Mouse (Mus musculus): ENCODE data around the gene Zdhhc7.

DNA sequence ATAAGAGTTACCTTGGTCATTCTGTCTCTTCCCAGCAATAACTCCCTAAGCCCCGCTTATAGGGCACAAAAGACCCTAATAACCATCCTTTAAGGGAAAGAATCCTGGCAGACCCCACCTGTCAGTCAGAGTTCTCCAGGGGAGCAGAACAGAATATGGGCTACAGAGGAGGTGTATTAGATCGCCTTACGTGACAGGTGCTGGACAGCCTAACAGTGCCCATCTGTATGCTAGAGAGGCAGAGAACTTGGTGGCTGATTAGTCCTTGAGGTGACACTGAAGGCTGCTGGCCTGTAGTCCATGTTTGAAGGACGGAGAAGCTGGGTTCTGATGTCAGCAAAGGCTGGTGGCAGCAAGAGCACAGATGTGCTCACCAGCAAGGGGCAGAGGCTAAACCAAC is 9.7 kb upstream of the Zdhhc7 start:
- TF ChIP-seq CTCF (conservative IDR thresholded peaks at IDR 0.05 in 1 of 2, IDR thresholded peaks at IDR 0.05 in 1 of 2; ENCODE audit: low read depth in 2 of 2, low read length in 2 of 2) (no peak), UBTF (IDR thresholded peaks at IDR 0.05; ENCODE audit: low read depth, low read length) (no peak), MAFK (IDR thresholded peaks at IDR 0.05; ENCODE audit: insufficient replicate concordance, low read length) (no peak), EP300 (IDR thresholded peaks at IDR 0.05; ENCODE audit: low read length) (no peak), MEF2A (IDR thresholded peaks at IDR 0.05; ENCODE audit: borderline replicate concordance, low read depth, low read length) (no peak), TCF12 (IDR thresholded peaks at IDR 0.05; ENCODE audit: low read depth, low read length) (no peak), USF1 (IDR thresholded peaks at IDR 0.05; ENCODE audit: low read depth, low read length) (no peak), KAT2A (IDR thresholded peaks at IDR 0.05; ENCODE audit: insufficient replicate concordance, low read length) (no peak), ETS1 (conservative IDR thresholded peaks at IDR 0.05; ENCODE audit: low read depth, low read length) (no peak), MAX (IDR thresholded peaks at IDR 0.05; ENCODE audit: low read length) (no peak), GABPA (IDR thresholded peaks at IDR 0.05; ENCODE audit: insufficient replicate concordance, low read depth, low read length) (no peak), JUND (conservative IDR thresholded peaks at IDR 0.05; ENCODE audit: low read depth, low read length) (no peak), USF2 (conservative IDR thresholded peaks at IDR 0.05; ENCODE audit: low read depth, low read length) (no peak)

Measured in CH12.LX (cell line).